Mouse (Mus musculus): ENCODE data around the gene Elovl3. TPM values are rescaled to one million over a fixed set of nuclear protein-coding genes. Genes with fewer than 3 reads are reported as not detected.
A peak's percentile ranks its signal among the peaks of the same experiment; 100 is the strongest.
"Not testable (repeated sequence)": the region's sequence is repeated elsewhere in the genome, so short reads cannot be mapped to it uniquely, and the experiment has no call there.

Elovl3 gene
- not detected for total RNA-seq (2021)

- DNase-seq (ENCODE audit: extremely low spot score in 1 of 2, low spot score in 1 of 2) = no peak
These were observed at the start of gene Elovl3 for GRCm38 (mm10) chr19:46131694-46132525. Gene Elovl3 (plus strand): TSS chr19:46131897.

- DNase-seq (ENCODE audit: extremely low spot score in 1 of 2, low spot score in 1 of 2) = no peak
These were observed 46.5 kb upstream of the Elovl3 start for GRCm38 (mm10) chr19:46085185-46085584.

GRCm38 (mm10) chr19:46086337-46086736, 45.4 kb upstream of the Elovl3 start:
- peak; percentile 31 to 77 for DNase-seq (ENCODE audit: extremely low spot score in 1 of 2, low spot score in 1 of 2)

GRCm38 (mm10) chr19:46087871-46088270, 43.8 kb upstream of the Elovl3 start:
- DNase-seq (ENCODE audit: extremely low spot score in 1 of 2, low spot score in 1 of 2) = no peak

GRCm38 (mm10) chr19:46091641-46092040, 40.1 kb upstream of the Elovl3 start:
- no peak for DNase-seq (ENCODE audit: extremely low spot score in 1 of 2, low spot score in 1 of 2)

GRCm38 (mm10) chr19:46094144-46094543, 37.6 kb upstream of the Elovl3 start:
- DNase-seq (ENCODE audit: extremely low spot score in 1 of 2, low spot score in 1 of 2) = no peak

- DNase-seq (ENCODE audit: extremely low spot score in 1 of 2, low spot score in 1 of 2) = no peak
These were observed 36.4 kb upstream of the Elovl3 start for GRCm38 (mm10) chr19:46095291-46095690.

GRCm38 (mm10) chr19:46096396-46096795, 35.3 kb upstream of the Elovl3 start:
- DNase-seq (ENCODE audit: extremely low spot score in 1 of 2, low spot score in 1 of 2) = no peak

GRCm38 (mm10) chr19:46099561-46099960, 32.1 kb upstream of the Elovl3 start:
- DNase-seq (ENCODE audit: extremely low spot score in 1 of 2, low spot score in 1 of 2) = no peak

GRCm38 (mm10) chr19:46103437-46104186, 28.1 kb upstream of the Elovl3 start:
- no peak for DNase-seq (ENCODE audit: extremely low spot score in 1 of 2, low spot score in 1 of 2)

- no peak for DNase-seq (ENCODE audit: extremely low spot score in 1 of 2, low spot score in 1 of 2)
These were observed 27.5 kb upstream of the Elovl3 start for GRCm38 (mm10) chr19:46104187-46104557.

- DNase-seq (ENCODE audit: extremely low spot score in 1 of 2, low spot score in 1 of 2) = no peak
These were observed 21.5 kb upstream of the Elovl3 start for GRCm38 (mm10) chr19:46110214-46110613.

GRCm38 (mm10) chr19:46110781-46111180, 20.9 kb upstream of the Elovl3 start:
- no peak for DNase-seq (ENCODE audit: extremely low spot score in 1 of 2, low spot score in 1 of 2)

GRCm38 (mm10) chr19:46114617-46115016, 17.1 kb upstream of the Elovl3 start:
- no peak for DNase-seq (ENCODE audit: extremely low spot score in 1 of 2, low spot score in 1 of 2)

- DNase-seq (ENCODE audit: extremely low spot score in 1 of 2, low spot score in 1 of 2) = no peak
These were observed 12.2 kb upstream of the Elovl3 start for GRCm38 (mm10) chr19:46119458-46119857.

- no peak for DNase-seq (ENCODE audit: extremely low spot score in 1 of 2, low spot score in 1 of 2)
These were observed 10.8 kb upstream of the Elovl3 start for GRCm38 (mm10) chr19:46120872-46121271.

GRCm38 (mm10) chr19:46123876-46124275, 7.8 kb upstream of the Elovl3 start:
- DNase-seq (ENCODE audit: extremely low spot score in 1 of 2, low spot score in 1 of 2) = no peak

GRCm38 (mm10) chr19:46124651-46125050, 7.0 kb upstream of the Elovl3 start:
- DNase-seq (ENCODE audit: extremely low spot score in 1 of 2, low spot score in 1 of 2) = no peak

- no peak for DNase-seq (ENCODE audit: extremely low spot score in 1 of 2, low spot score in 1 of 2)
These were observed 5.4 kb upstream of the Elovl3 start for GRCm38 (mm10) chr19:46126301-46126700.

- DNase-seq (ENCODE audit: extremely low spot score in 1 of 2, low spot score in 1 of 2) = not testable (repeated sequence)
These were observed 2.0 kb upstream of the Elovl3 start for GRCm38 (mm10) chr19:46129737-46130136.

- DNase-seq (ENCODE audit: extremely low spot score in 1 of 2, low spot score in 1 of 2) = no peak
These were observed 414 bp upstream of the Elovl3 start for GRCm38 (mm10) chr19:46131283-46131682.

- DNase-seq (ENCODE audit: extremely low spot score in 1 of 2, low spot score in 1 of 2) = no peak
These were observed 880 bp downstream of the Elovl3 start for GRCm38 (mm10) chr19:46132577-46132976.

Data from layer of hippocampus, postnatal 25 days (tissue).